Mouse (Mus musculus) kidney, adult 2 months (tissue): ENCODE data around the gene Dhx33. TPM values are rescaled to one million over a fixed set of nuclear protein-coding genes. Genes with fewer than 3 reads are reported as not detected.
A peak's percentile ranks its signal among the peaks of the same experiment; 100 is the strongest.

Experiments used
- DNase-seq: peaks from one replicate; pipeline ENCODE4 v3.0.0; 2021
- H3K27ac ChIP-seq: fragments of 200-500 bp; 2 replicates; pipeline ENCODE4 v1.5.1; 2012; ENCODE audit warnings: low read depth, low read length, control low read depth, inconsistent platforms; ENCODE audit not compliant: insufficient read depth
- H3K27me3 ChIP-seq: fragments of 200-500 bp; replicated peaks from 2 replicates; pipeline ENCODE4 v1.6.1; 2012; ENCODE audit warnings: mild to moderate bottlenecking, moderate library complexity, low read length, inconsistent platforms; ENCODE audit not compliant: control insufficient read depth, insufficient read depth
- H3K36me3 ChIP-seq: fragments of 200-500 bp; 2 replicates; pipeline ENCODE4 v1.6.1; 2012; ENCODE audit warnings: mild to moderate bottlenecking, moderate library complexity, low read length, inconsistent platforms; ENCODE audit not compliant: control insufficient read depth, insufficient read depth
- H3K4me1 ChIP-seq: fragments of 200-500 bp; 2 replicates; pipeline ENCODE4 v1.6.1; 2011; ENCODE audit warnings: low read length; ENCODE audit not compliant: control insufficient read depth, insufficient read depth
- H3K4me3 ChIP-seq: fragments of 200-500 bp; 2 replicates; pipeline ENCODE4 v1.5.1; 2011; ENCODE audit warnings: mild to moderate bottlenecking, low read depth, low read length, control low read depth; ENCODE audit not compliant: insufficient read depth
- CTCF ChIP-seq: fragments of 200-500 bp; conservative IDR thresholded peaks from 2 replicates; pipeline ENCODE4 v1.5.1; 2011; ENCODE audit warnings: low read depth, mild to moderate bottlenecking, control low read depth, low read length, moderate library complexity, mixed read lengths; ENCODE audit not compliant: insufficient read depth, insufficient read length
- POLR2A ChIP-seq: fragments of 200-500 bp; IDR thresholded peaks from one replicate; pipeline ENCODE4 v1.6.1; 2011; ENCODE audit warnings: low read depth, low read length, control low read depth
- WGBS: fragments of 180-500 bp; shearing (Covaris S2); methylation state at CpG from one replicate; pipeline ENCODE4 v1.1.7; 2018; 5-methylcytosine and 5-hydroxymethylcytosine counted together
- polyA plus RNA-seq: library from polyadenylated mRNA; depleted of rRNA; stranded (reverse); fragments of >200 nt; gene quantifications from 2 replicates; pipeline ENCODE4 v1.2.3, GENCODE M21; 2012

The Dhx33 gene
- polyA plus RNA-seq, 1 experiment = 14.9 TPM

DNA sequence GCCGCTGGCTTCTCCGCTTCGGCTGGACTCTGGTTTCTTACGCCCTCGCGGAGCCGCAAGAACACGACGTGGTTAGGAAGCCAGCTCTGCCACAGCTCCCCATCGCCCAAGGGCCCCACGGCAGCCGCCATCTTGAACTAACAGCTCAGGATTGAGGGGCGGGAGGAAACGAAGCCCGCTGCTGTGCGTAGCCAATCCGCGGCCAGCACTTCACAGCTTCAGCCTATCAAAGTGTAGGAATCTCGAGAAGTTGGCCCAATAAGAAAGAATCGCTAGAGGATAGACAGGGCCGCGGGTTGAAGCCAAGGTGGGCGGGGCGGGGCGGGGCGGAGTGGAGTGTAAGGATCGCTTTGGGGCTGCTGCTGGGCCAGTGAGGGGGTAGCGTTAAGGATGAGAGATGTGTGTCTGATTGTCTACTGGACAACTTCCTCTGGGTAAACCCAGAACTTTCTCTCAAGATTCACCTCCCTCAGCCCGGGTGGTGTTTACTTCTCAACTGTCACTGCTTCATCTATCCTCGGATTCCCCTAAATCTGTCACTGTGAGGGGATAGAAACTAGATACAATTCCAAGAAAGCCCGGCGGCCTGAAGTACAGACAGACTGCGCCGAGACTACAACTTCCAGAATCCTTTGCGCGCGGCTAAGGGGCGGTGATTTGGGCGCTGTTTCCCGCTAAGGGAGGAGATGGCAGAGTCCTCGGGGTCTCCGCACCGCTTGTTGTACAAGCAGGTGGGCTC lies 34.2 kb downstream of the Dhx33 start, which contains the start of the genes Nup88 and Rpain:
Nup88 (minus strand) TSS at position 153 of the 739 bp plus-strand sequence.
Rpain (plus strand) TSS at position 393 of the 739 bp plus-strand sequence.
- Histone ChIP-seq H3K4me3 (peak within 1 kb of the TSS; percentile 97), H3K36me3 (peaks cover 3% of the 10 kb centered on the region; the same call in 1 of the 2 replicates), H3K4me1 (peaks cover 8% of the 10 kb centered on the region; the same call in 1 of the 2 replicates), H3K27me3 (no peaks in the 10 kb centered on the region), H3K27ac (peak within 1 kb of the TSS; percentile 92)
- DNase-seq = peak; percentile 98
- under 1% methylated on average over 43 of the region's 43 CpGs for WGBS
- TF ChIP-seq POLR2A = peak; percentile 86
- TF ChIP-seq CTCF = no peak

DNA sequence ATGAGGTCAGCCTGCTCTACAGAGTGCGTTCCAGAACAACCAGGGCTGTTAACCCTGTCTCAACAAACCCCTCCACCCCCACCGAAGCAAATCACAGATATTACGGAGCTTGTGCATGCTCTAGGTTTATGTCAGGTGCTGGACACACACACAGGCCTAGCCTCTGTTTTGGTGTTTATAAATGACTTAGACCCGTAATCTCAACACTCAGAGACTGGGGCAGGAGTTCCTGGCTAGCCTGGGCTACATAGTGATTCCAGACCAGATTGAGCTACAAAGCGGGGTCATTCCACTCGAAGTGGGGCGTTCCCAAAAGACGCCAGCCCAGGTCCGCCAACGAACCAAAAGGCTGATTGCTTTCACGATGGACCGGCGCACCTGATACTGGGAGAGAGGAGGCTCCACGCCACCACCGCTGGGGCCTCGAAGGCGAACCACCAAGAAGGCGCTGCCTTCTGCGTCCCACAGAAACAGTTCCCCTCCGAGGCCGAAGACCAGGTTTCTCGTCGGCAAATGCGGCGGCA lies 34.9 kb downstream of the Dhx33 start:
- no peak for DNase-seq
- H3K4me1 ChIP-seq = peaks cover 8% of the 10 kb centered on the region; the same call in 1 of the 2 replicates
- WGBS = under 1% methylated on average over 25 of the region's 25 CpGs
- H3K36me3 ChIP-seq = peaks cover 8% of the 10 kb centered on the region
- peak overlapping the region; percentile 97 for H3K4me3 ChIP-seq
- H3K27ac ChIP-seq = peak overlapping the region; percentile 56
- no peaks in the 10 kb centered on the region for H3K27me3 ChIP-seq
- TF ChIP-seq CTCF (no peak), POLR2A (no peak)

DNA sequence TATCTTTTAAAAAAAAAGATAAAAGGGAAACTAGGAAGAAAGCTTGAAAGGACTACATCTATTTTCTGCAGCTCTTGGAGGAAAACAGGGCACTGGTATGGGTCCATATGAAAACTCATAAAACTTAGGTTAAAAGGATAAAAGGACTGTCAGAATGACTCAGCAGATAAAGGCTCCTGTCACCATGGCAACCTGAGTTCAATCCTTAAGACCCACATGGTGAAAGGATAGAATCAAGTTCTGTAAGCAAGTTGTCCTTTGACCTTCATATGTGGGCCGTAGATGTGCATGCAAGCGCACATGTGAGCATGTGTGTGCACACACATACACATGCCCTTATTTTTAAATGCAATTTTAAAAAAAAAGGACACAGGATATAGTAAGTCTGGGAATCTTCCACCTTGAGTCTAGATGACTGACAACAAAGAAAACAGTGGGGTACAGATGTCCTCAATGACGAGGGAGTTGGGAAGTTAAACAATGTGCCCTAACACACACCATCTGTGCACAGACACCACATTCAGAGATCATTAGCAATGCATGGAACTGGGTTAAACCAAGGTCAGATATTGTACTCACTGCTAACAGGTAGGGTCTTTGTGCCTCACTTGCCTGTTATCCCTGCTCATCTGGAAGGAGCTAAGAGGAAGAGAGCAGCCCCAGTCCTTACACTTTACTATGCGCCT lies 39.9 kb downstream of the Dhx33 start:
- H3K27ac ChIP-seq = no peak overlapping the region
- TF ChIP-seq CTCF = no peak
- TF ChIP-seq POLR2A = no peak
- H3K4me1 ChIP-seq = peaks cover 4% of the 10 kb centered on the region; the same call in 1 of the 2 replicates
- peaks cover 9% of the 10 kb centered on the region for H3K36me3 ChIP-seq
- H3K4me3 ChIP-seq = no peak overlapping the region
- no peak for DNase-seq
- WGBS = 83% methylated on average over 4 of the region's 4 CpGs
- no peaks in the 10 kb centered on the region for H3K27me3 ChIP-seq

DNA sequence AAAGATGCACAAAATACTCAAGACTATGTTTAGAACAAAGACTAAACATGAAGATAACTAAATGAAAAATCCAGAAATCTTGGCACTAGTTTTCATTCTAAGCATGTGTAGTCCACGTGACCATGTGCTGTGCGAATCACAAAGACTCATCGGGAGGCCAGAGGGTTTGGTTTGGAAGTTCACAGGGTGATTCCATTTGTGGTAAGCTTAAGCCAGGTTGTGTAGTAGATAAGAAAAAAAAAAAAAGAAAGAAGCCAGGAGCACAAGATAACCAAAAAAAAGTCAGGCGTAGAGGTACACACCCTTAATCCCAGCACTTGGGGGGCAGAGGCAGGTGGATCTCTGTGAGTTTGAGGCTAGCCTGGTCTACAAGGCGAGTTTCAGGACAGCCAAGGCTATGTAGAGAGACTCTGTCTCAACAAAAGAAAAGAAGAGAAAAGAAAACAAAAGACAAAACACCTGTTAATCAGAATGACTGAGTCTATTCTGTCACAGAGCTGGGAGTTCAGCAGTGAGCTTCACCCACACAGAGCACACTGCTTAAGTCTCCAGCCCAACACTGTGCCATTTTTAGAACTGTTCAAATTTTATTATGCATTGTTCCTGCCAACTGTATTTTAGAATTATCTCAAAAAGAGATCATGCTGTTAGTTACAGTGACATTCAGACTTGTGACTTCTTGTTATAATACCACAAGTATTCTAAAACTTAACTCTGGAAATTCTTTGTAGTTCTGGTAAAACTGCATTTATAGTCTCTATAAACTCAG lies 43.3 kb downstream of the Dhx33 start:
- no peak overlapping the region for H3K27ac ChIP-seq
- no peak for DNase-seq
- no peaks in the 10 kb centered on the region for H3K27me3 ChIP-seq
- H3K36me3 ChIP-seq = peaks cover 23% of the 10 kb centered on the region
- TF ChIP-seq CTCF (no peak), POLR2A (no peak)
- no peak overlapping the region for H3K4me3 ChIP-seq
- H3K4me1 ChIP-seq = no peaks in the 10 kb centered on the region
- WGBS = 95% methylated on average over 5 of the region's 5 CpGs

- no peak for TF ChIP-seq POLR2A
- no peak for TF ChIP-seq CTCF
- Histone ChIP-seq H3K27ac (no peak overlapping the region), H3K4me3 (no peak overlapping the region), H3K27me3 (no peaks in the 10 kb centered on the region), H3K36me3 (peaks cover 22% of the 10 kb centered on the region), H3K4me1 (no peaks in the 10 kb centered on the region)
- DNase-seq = no peak
- 93% methylated on average over 4 of the region's 4 CpGs for whole genome bisulfite sequencing
Observed at GRCm38 (mm10) chr11:70954711-70955110, 49.5 kb downstream of the Dhx33 start.

- Histone ChIP-seq H3K4me3 (no peak overlapping the region), H3K27ac (0 out of 2 replicates have a peak overlapping the region, but pooled peaks have one; percentile 16), H3K27me3 (no peaks in the 10 kb centered on the region), H3K36me3 (peaks cover 24% of the 10 kb centered on the region), H3K4me1 (no peaks in the 10 kb centered on the region)
- 71% methylated on average over 4 of the region's 4 CpGs for WGBS
- no peak for TF ChIP-seq CTCF
- TF ChIP-seq POLR2A = no peak
- peak; percentile 32 for DNase-seq
Observed at GRCm38 (mm10) chr11:70944935-70945817, 59.1 kb downstream of the Dhx33 start.
